Mouse (Mus musculus) heart, postnatal 36 days (tissue): ENCODE data around the gene Car4. TPM values are rescaled to one million over a fixed set of nuclear protein-coding genes. Genes with fewer than 3 reads are reported as not detected.

Experiments
- DNase-seq, 2 experiments: peaks; one replicate each; pipeline ENCODE4 v3.0.0; 2021 to 2022
- intact Hi-C: fragments of 180-260 bp; cut with DNase I; formaldehyde crosslinking; loops from one replicate; pipeline ENCODE4 v1.15.1; 2025
- total RNA-seq, 2 experiments: library from RNA; stranded (reverse); gene quantifications; 2 replicates each; pipeline ENCODE4 v1.2.3; 2021

The Car4 gene
- total RNA-seq, 2 experiments from 2014 or later = 36.6 to 67.0 TPM

GRCm38 (mm10) chr11:84988341-84988919, 30.8 kb downstream of the Car4 start:
- DNase-seq = no peak
- intact Hi-C loops = no loop called here

- DNase-seq = no peak
- intact Hi-C loops = no loop called here
These were observed 35.4 kb downstream of the Car4 start for GRCm38 (mm10) chr11:84992996-84993395.

GRCm38 (mm10) chr11:84995241-84995640, 37.7 kb downstream of the Car4 start:
- DNase-seq = no peak
- intact Hi-C loops = loop anchor here (2.0 kb wide), 1 partner anchor 76 kb away; no protein-coding TSS in a partner anchor

GRCm38 (mm10) chr11:85003566-85003965, 46.0 kb downstream of the Car4 start:
- no peak for DNase-seq
- intact Hi-C loops = no loop called here

- DNase-seq = no peak
- intact Hi-C loops = no loop called here
These were observed 55.5 kb downstream of the Car4 start for GRCm38 (mm10) chr11:85013121-85013520.

Other genes with a start within 250 kb of the Car4 start
- 10 to 100 TPM; 14.2 to 17.6 TPM for gene Mrm1, start 138.3 kb upstream of the Car4 start, total RNA-seq
- gene Dhrs11, start 128.8 kb upstream of the Car4 start, total RNA-seq = 100 to 1,000 TPM; 102 to 108 TPM
- 10 to 100 TPM; 48.3 to 48.8 TPM for gene Ggnbp2, start 87.0 kb upstream of the Car4 start, total RNA-seq
- 1 to 10 TPM; 5.5 to 5.8 TPM for gene Myo19, start 77.6 kb upstream of the Car4 start, total RNA-seq
- gene Pigw, start 77.5 kb upstream of the Car4 start, total RNA-seq = 1 to 10 TPM; 4.7 to 7.6 TPM
- 10 to 100 TPM in 1 of 2 experiments, 1 to 10 TPM in 1; 8.8 to 10.5 TPM for gene Znhit3, start 41.4 kb upstream of the Car4 start, total RNA-seq
- gene Usp32, start 182.4 kb downstream of the Car4 start, total RNA-seq = 10 to 100 TPM; 20.2 to 22.6 TPM
- gene 1700125H20Rik, start 212.6 kb downstream of the Car4 start, total RNA-seq = not detected